Mouse (Mus musculus): Measurements from ENCODE around the gene Dact3.

DNA sequence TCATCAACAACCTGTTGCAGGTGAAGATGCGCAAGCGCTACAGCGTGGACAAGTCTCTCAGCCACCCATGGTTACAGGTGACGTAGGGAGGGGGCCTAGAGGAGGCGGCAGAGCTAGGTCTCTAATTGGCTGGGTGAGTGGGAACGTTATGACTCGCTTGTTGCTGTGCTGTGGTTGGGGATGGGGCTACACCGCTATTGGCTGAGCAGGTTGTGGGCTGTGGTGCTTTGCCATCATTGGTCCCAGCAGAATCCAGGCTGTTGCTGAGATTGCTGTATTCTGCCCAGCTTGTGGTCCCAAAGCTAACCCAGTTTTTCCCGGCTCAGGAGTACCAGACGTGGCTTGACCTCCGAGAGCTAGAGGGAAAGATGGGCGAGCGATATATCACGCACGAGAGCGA lies 5.6 kb upstream of the Dact3 start:
- TF ChIP-seq CTCF (IDR thresholded peaks at IDR 0.05; ENCODE audit: low read depth, low read length), result no peak
- TF ChIP-seq EP300 (IDR thresholded peaks at IDR 0.05; ENCODE audit: insufficient read depth, low read depth, low read length), result no peak
- no peak for TF ChIP-seq POLR2A (IDR thresholded peaks at IDR 0.05; ENCODE audit: insufficient read depth, low read length)
